Mouse (Mus musculus): Measurements from ENCODE around the gene Itga7. TPM values are rescaled to one million over a fixed set of nuclear protein-coding genes. Genes with fewer than 3 reads are reported as not detected.

Gene Itga7
- polyA plus RNA-seq, 1 experiment from 2014 or later = 11.8 TPM

DNA sequence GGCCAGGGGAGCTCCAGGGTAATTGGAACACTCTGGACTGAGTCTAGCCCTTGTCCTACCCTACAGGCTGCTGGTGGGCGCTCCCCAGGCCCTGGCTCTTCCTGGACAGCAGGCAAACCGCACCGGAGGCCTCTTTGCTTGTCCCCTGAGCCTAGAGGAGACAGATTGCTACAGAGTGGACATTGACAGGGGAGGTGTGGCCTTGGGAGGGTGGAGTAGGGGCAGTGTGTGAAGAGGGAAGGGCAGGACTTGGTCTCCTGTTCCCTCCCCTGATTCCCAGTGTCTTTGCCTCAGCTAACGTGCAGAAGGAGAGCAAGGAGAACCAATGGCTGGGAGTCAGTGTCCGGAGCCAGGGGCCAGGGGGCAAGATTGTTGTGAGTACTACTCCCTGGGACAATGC lies 5.4 kb downstream of the Itga7 start:
- Histone ChIP-seq H3K4me2 (no peak overlapping the region), H3K27ac (no peak overlapping the region), H3K4me3 (no peak overlapping the region), H3K4me1 (peaks cover 12% of the 10 kb centered on the region), H3K9me3 (no peaks in the 10 kb centered on the region), H3K36me3 (no peaks in the 10 kb centered on the region), H3K27me3 (peaks cover 27% of the 10 kb centered on the region), H3K9ac (no peak overlapping the region)
- 54% methylated on average over 5 of the region's 5 CpGs for WGBS
- no peak for ATAC-seq (ENCODE audit: insufficient number of reproducible peaks, low FRiP score, low TSS enrichment, low read depth)

GRCm38 (mm10) chr10:128940475-128941061 lies 7.0 kb downstream of the Itga7 start:
- Histone ChIP-seq H3K9me3 (no peaks in the 10 kb centered on the region), H3K4me2 (no peak overlapping the region), H3K4me3 (no peak overlapping the region), H3K27ac (no peak overlapping the region), H3K4me1 (peaks cover 5% of the 10 kb centered on the region; the same call in 1 of the 2 replicates), H3K36me3 (no peaks in the 10 kb centered on the region), H3K9ac (no peak overlapping the region), H3K27me3 (peaks cover 11% of the 10 kb centered on the region; the same call in 1 of the 2 replicates)
- 73% methylated on average over 10 of the region's 10 CpGs for WGBS
- ATAC-seq (ENCODE audit: insufficient number of reproducible peaks, low FRiP score, low TSS enrichment, low read depth) = no peak

GRCm38 (mm10) chr10:128945675-128946074 lies 12.1 kb downstream of the Itga7 start:
- Histone ChIP-seq H3K4me1 (no peaks in the 10 kb centered on the region), H3K27ac (no peak overlapping the region), H3K9ac (no peak overlapping the region), H3K9me3 (no peaks in the 10 kb centered on the region), H3K4me2 (no peak overlapping the region), H3K36me3 (no peaks in the 10 kb centered on the region), H3K27me3 (no peaks in the 10 kb centered on the region), H3K4me3 (no peak overlapping the region)
- ATAC-seq (ENCODE audit: insufficient number of reproducible peaks, low FRiP score, low TSS enrichment, low read depth) = no peak
- 28% methylated on average over 3 of the region's 3 CpGs for WGBS

GRCm38 (mm10) chr10:128947496-128947895 lies 13.9 kb downstream of the Itga7 start:
- ATAC-seq (ENCODE audit: insufficient number of reproducible peaks, low FRiP score, low TSS enrichment, low read depth) = no peak

GRCm38 (mm10) chr10:128950208-128950887 lies 16.7 kb downstream of the Itga7 start:
- no peak overlapping the region for H3K4me2 ChIP-seq
- H3K36me3 ChIP-seq = no peaks in the 10 kb centered on the region
- no peak overlapping the region for H3K27ac ChIP-seq
- H3K27me3 ChIP-seq = no peaks in the 10 kb centered on the region
- H3K9me3 ChIP-seq = no peaks in the 10 kb centered on the region
- no peak overlapping the region for H3K9ac ChIP-seq
- no peak overlapping the region for H3K4me3 ChIP-seq
- no peak for ATAC-seq (ENCODE audit: insufficient number of reproducible peaks, low FRiP score, low TSS enrichment, low read depth)
- 55% methylated on average over 16 of the region's 16 CpGs for WGBS
- H3K4me1 ChIP-seq = no peaks in the 10 kb centered on the region

More at GRCm38 (mm10) chr10:128947496-128947895, 13.9 kb downstream of the Itga7 start:
- H3K4me3 ChIP-seq = no peak overlapping the region
- no peaks in the 10 kb centered on the region for H3K36me3 ChIP-seq
- no peaks in the 10 kb centered on the region for H3K27me3 ChIP-seq
- WGBS = 88% methylated on average over 4 of the region's 4 CpGs
- no peaks in the 10 kb centered on the region for H3K9me3 ChIP-seq
- H3K4me2 ChIP-seq = no peak overlapping the region
- H3K9ac ChIP-seq = no peak overlapping the region
- H3K4me1 ChIP-seq = no peaks in the 10 kb centered on the region
- no peak overlapping the region for H3K27ac ChIP-seq

DNA sequence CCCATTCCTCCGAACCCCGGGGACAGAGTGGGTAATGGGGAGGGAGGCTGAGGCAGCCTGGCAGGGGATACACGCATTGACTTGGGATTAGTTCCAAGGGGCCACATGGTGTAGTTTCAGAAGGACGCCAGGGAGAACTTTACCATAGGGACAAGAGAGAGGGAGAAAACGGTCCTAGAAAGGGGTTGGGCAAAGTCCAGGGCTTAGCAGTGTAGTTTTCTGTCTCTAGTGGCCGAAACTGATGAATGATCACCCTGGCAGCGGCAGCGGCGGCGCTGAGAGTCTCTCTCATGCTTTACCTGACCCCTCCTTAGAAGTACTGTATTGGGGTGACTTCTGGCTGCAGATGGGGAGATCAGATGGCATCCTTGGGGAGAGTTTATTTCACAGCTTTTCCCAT lies 24.7 kb downstream of the Itga7 start:
- Histone ChIP-seq H3K9me3 (no peaks in the 10 kb centered on the region), H3K4me2 (no peak overlapping the region), H3K4me1 (0 out of 2 replicates have a peak, but pooled peaks cover 2% of the 10 kb centered on the region), H3K27ac (no peak overlapping the region), H3K9ac (no peak overlapping the region), H3K36me3 (no peaks in the 10 kb centered on the region), H3K27me3 (no peaks in the 10 kb centered on the region), H3K4me3 (no peak overlapping the region)
- 75% methylated on average over 10 of the region's 10 CpGs for WGBS
- ATAC-seq (ENCODE audit: insufficient number of reproducible peaks, low FRiP score, low TSS enrichment, low read depth) = no peak

DNA sequence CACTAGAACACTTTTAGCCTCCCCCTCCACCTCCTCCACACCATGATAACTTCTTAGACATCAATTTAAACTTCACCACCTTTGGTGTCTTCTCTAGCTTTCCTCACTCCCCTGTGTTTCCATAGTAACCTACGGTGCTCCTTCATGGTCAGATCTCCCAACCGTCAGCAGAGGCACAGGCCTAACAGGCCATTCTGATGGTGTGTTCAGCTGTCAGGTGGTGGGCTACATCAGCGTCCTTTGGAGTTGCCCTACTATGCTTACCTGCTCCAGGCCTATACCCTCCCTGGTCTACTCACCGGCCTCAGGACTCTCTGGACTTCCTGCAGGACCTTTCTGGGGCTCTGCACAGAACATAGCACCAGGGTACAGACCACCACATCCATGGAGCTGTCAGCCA lies 26.5 kb downstream of the Itga7 start:
- H3K36me3 ChIP-seq = no peaks in the 10 kb centered on the region
- no peaks in the 10 kb centered on the region for H3K9me3 ChIP-seq
- H3K27ac ChIP-seq = no peak overlapping the region
- 72% methylated on average over 4 of the region's 4 CpGs for WGBS
- no peak for ATAC-seq (ENCODE audit: insufficient number of reproducible peaks, low FRiP score, low TSS enrichment, low read depth)
- H3K9ac ChIP-seq = no peak overlapping the region
- 0 out of 2 replicates have a peak, but pooled peaks cover 2% of the 10 kb centered on the region for H3K4me1 ChIP-seq
- no peak overlapping the region for H3K4me3 ChIP-seq
- H3K27me3 ChIP-seq = no peaks in the 10 kb centered on the region
- H3K4me2 ChIP-seq = no peak overlapping the region

GRCm38 (mm10) chr10:128960590-128961584 lies 27.3 kb downstream of the Itga7 start, which contains the start of gene Mettl7b:
Gene Mettl7b (minus strand): TSS chr10:128960988.
- H3K4me3 ChIP-seq = no peak within 1 kb of the TSS
- no peak within 1 kb of the TSS for H3K4me2 ChIP-seq
- no peaks in the 10 kb centered on the region for H3K36me3 ChIP-seq
- no peaks in the 10 kb centered on the region for H3K27me3 ChIP-seq
- H3K9ac ChIP-seq = no peak within 1 kb of the TSS
- 73% methylated on average over 12 of the region's 12 CpGs for WGBS
- H3K27ac ChIP-seq = no peak within 1 kb of the TSS
- ATAC-seq (ENCODE audit: insufficient number of reproducible peaks, low FRiP score, low TSS enrichment, low read depth) = no peak
- no peaks in the 10 kb centered on the region for H3K9me3 ChIP-seq
- 0 out of 2 replicates have a peak, but pooled peaks cover 2% of the 10 kb centered on the region for H3K4me1 ChIP-seq

DNA sequence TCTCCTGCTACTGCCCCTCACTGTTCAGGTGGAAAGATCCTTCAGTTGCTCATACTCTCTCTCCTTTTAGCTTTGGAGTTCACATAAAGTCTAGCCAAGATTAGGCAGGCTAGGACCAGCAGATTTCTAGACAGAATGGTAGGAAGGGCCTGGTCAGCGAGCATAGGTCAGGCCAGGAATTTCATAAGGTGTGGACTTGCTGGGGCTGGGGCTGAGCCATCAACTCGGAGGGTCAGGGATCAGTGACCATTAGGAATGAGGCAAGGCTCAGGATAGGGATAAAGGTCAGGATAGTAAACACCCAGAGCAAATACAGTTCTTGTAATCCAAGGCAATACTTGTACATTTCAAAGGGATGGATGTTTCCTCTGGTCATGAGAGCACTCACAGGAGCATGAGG lies 31.3 kb downstream of the Itga7 start:
- no peaks in the 10 kb centered on the region for H3K36me3 ChIP-seq
- no peak overlapping the region for H3K9ac ChIP-seq
- no peak overlapping the region for H3K4me2 ChIP-seq
- H3K27ac ChIP-seq = no peak overlapping the region
- H3K4me3 ChIP-seq = no peak overlapping the region
- 0 out of 2 replicates have a peak, but pooled peaks cover 2% of the 10 kb centered on the region for H3K4me1 ChIP-seq
- H3K27me3 ChIP-seq = no peaks in the 10 kb centered on the region
- no peak for ATAC-seq (ENCODE audit: insufficient number of reproducible peaks, low FRiP score, low TSS enrichment, low read depth)
- H3K9me3 ChIP-seq = no peaks in the 10 kb centered on the region
- 66% methylated on average over 2 of the region's 2 CpGs for WGBS

GRCm38 (mm10) chr10:128965871-128966270 lies 32.3 kb downstream of the Itga7 start:
- Histone ChIP-seq H3K36me3 (no peaks in the 10 kb centered on the region), H3K9me3 (no peaks in the 10 kb centered on the region), H3K4me1 (no peaks in the 10 kb centered on the region), H3K27me3 (no peaks in the 10 kb centered on the region), H3K27ac (no peak overlapping the region), H3K4me3 (no peak overlapping the region), H3K9ac (no peak overlapping the region), H3K4me2 (no peak overlapping the region)
- ATAC-seq (ENCODE audit: insufficient number of reproducible peaks, low FRiP score, low TSS enrichment, low read depth) = no peak
- 69% methylated on average over 6 of the region's 6 CpGs for WGBS

DNA sequence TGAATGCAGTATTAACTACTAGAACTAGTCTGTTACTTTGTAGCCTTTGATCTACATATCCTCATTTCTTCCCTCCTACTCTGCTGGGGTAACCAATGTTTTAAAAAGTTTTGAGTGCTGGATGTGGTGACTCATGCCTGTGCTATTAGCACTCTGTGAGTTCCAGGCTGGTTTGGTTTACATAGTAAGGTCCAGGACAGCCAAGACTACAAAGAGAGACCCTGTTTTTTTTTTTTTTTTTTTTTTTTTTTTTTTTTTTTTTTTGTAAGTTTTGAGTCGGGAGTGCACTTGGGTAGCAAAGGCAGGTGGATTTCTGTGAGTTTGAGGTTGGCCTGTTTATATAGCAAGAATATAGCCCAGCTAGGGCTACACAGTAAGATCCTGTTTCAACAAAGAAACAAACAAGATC lies 34.7 kb downstream of the Itga7 start:
- H3K4me2 ChIP-seq = no peak overlapping the region
- H3K9me3 ChIP-seq = no peaks in the 10 kb centered on the region
- H3K27ac ChIP-seq = no peak overlapping the region
- H3K27me3 ChIP-seq = no peaks in the 10 kb centered on the region
- WGBS = 28% methylated on average over 1 of the region's 1 CpGs
- H3K9ac ChIP-seq = no peak overlapping the region
- ATAC-seq (ENCODE audit: insufficient number of reproducible peaks, low FRiP score, low TSS enrichment, low read depth) = no peak
- no peaks in the 10 kb centered on the region for H3K4me1 ChIP-seq
- H3K4me3 ChIP-seq = no peak overlapping the region
- H3K36me3 ChIP-seq = no peaks in the 10 kb centered on the region

Measured in limb, embryonic 15.5 days (tissue).